15 mouse cellular contexts compared by ENCODE assay signal in the genomic region with DNA sequence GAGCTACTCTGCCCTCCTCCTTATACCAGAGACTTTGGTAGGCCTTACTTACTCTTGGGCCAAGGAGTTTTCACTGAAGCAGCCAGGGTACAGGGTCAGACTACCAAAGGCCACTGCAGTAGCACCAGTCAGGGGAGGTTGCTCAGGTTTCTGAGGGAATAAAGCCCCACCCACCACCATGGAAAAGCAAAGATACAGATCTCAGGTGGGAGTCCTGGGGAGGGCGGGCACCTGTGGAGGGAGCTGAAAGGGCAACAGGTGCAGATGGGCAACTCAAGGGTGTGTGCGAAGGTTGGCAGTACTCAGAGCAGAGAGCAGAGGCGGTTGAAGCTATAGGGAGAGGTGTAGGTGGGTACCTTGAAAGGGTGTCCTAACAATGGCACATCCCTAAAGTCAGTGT. TPM values are rescaled to one million over a fixed set of nuclear protein-coding genes. Genes with fewer than 3 reads are reported as not detected.
DNase-seq lines count a peak whose midpoint lies in the region; ATAC-seq and TF ChIP-seq lines count a peak whose summit lies in the region.
"Had no signal": no experiment of that assay in that cellular context is flagged by ENCODE, and none has a peak within 500 bp of the region (broad histone marks: within the 10 kb centered on the region; RNA-seq: fewer than 3 reads in every experiment).

No protein-coding gene starts in this region.

- H3K4me3 ChIP-seq in forebrain, embryonic 13.5 days, result no peak overlapping the region
- H3K4me3 ChIP-seq in forebrain, embryonic 12.5 days (replicated peaks), result no peak overlapping the region
- H3K4me3 ChIP-seq in kidney, embryonic 16.5 days (ENCODE audit: low read length), result no peak overlapping the region
- no peak overlapping the region for H3K4me3 ChIP-seq in thymus, adult 2 months (ENCODE audit: control insufficient read depth, insufficient read depth, low read length)
- no peak overlapping the region for H3K4me3 ChIP-seq in hindbrain, embryonic 13.5 days

- no peak for TF ChIP-seq CTCF in thymus, adult 2 months (IDR thresholded peaks at IDR 0.05; ENCODE audit: borderline replicate concordance, control insufficient read depth, extremely low read depth, insufficient read depth, low read length, poor library complexity)

- no peak for TF ChIP-seq POLR2A in thymus, adult 2 months (IDR thresholded peaks at IDR 0.05; ENCODE audit: control insufficient read depth, extremely low read depth, insufficient read depth, low read length, poor library complexity)

- no peaks in the 10 kb centered on the region for H3K27me3 ChIP-seq in forebrain, embryonic 13.5 days
- no peaks in the 10 kb centered on the region; the same call in 1 of the 2 replicates for H3K27me3 ChIP-seq in forebrain, embryonic 12.5 days
- H3K27me3 ChIP-seq in kidney, embryonic 16.5 days (ENCODE audit: insufficient read depth, low read length), result 0 out of 2 replicates have a peak, but pooled peaks cover 2% of the 10 kb centered on the region
- no peaks in the 10 kb centered on the region for H3K27me3 ChIP-seq in thymus, adult 2 months (ENCODE audit: control insufficient read depth, insufficient read depth, low read length)
- no peaks in the 10 kb centered on the region for H3K27me3 ChIP-seq in hindbrain, embryonic 13.5 days
- H3K27me3 ChIP-seq: limb, embryonic 15.5 days had no signal

- no peaks in the 10 kb centered on the region for H3K9me3 ChIP-seq in forebrain, embryonic 13.5 days (replicated peaks)
- 0 out of 2 replicates have a peak, but pooled peaks cover 5% of the 10 kb centered on the region for H3K9me3 ChIP-seq in forebrain, embryonic 12.5 days
- no peaks in the 10 kb centered on the region for H3K9me3 ChIP-seq in kidney, embryonic 16.5 days (ENCODE audit: low read length)
- H3K9me3 ChIP-seq in hindbrain, embryonic 13.5 days, result no peaks in the 10 kb centered on the region
- H3K9me3 ChIP-seq: limb, embryonic 15.5 days had no signal

- peaks cover 15% of the 10 kb centered on the region for H3K36me3 ChIP-seq in forebrain, embryonic 13.5 days (ENCODE audit: poor library complexity, severe bottlenecking)
- peaks cover 15% of the 10 kb centered on the region for H3K36me3 ChIP-seq in forebrain, embryonic 12.5 days (replicated peaks)
- H3K36me3 ChIP-seq in kidney, embryonic 16.5 days (ENCODE audit: insufficient read depth, low read length), result 0 out of 2 replicates have a peak, but pooled peaks cover 4% of the 10 kb centered on the region
- no peaks in the 10 kb centered on the region for H3K36me3 ChIP-seq in thymus, adult 2 months (ENCODE audit: control insufficient read depth, insufficient read depth, low read length)
- peaks cover 16% of the 10 kb centered on the region for H3K36me3 ChIP-seq in hindbrain, embryonic 13.5 days

- DNase-seq in kidney, postnatal 36 days, result no peak
- peak; percentile 2 for DNase-seq in thymus, postnatal 14 days
- no peak for DNase-seq in thymus, adult 2 months
- no peak for DNase-seq in left cerebral cortex, postnatal 14 days (ENCODE audit: low spot score in 2 of 2)
- DNase-seq: adrenal gland, adult 8-10 months; forebrain, postnatal 0 days; gastrocnemius, postnatal 14 days; kidney, postnatal 25 days had no signal

- WGBS in forebrain, embryonic 13.5 days, result 92% methylated on average over 3 of the region's 3 CpGs
- 88% methylated on average over 3 of the region's 3 CpGs for WGBS in forebrain, embryonic 12.5 days
- WGBS in kidney, embryonic 16.5 days, result 86% methylated on average over 3 of the region's 3 CpGs
- WGBS in thymus, adult 2 months, result 95% methylated on average over 3 of the region's 3 CpGs
- 92% methylated on average over 3 of the region's 3 CpGs for WGBS in hindbrain, embryonic 13.5 days

- no peak overlapping the region for H3K27ac ChIP-seq in forebrain, embryonic 13.5 days
- no peak overlapping the region for H3K27ac ChIP-seq in forebrain, embryonic 12.5 days
- no peak overlapping the region for H3K27ac ChIP-seq in kidney, embryonic 16.5 days (ENCODE audit: low read length)
- H3K27ac ChIP-seq in thymus, adult 2 months (ENCODE audit: control insufficient read depth, insufficient read depth, low read length), result no peak overlapping the region
- H3K27ac ChIP-seq in hindbrain, embryonic 13.5 days, result no peak overlapping the region
- H3K27ac ChIP-seq: limb, embryonic 15.5 days had no signal

- no peak for ATAC-seq in forebrain, embryonic 13.5 days
- ATAC-seq in forebrain, embryonic 12.5 days (ENCODE audit: low FRiP score), result no peak
- ATAC-seq in kidney, embryonic 16.5 days (ENCODE audit: low FRiP score, low TSS enrichment), result no peak
- ATAC-seq in hindbrain, embryonic 13.5 days (ENCODE audit: low FRiP score), result no peak
- ATAC-seq: forebrain, postnatal 0 days had no signal

- no peak overlapping the region for H3K9ac ChIP-seq in forebrain, embryonic 13.5 days
- no peak overlapping the region for H3K9ac ChIP-seq in forebrain, embryonic 12.5 days
- H3K9ac ChIP-seq in kidney, embryonic 16.5 days (replicated peaks; ENCODE audit: low read length), result no peak overlapping the region
- no peak overlapping the region for H3K9ac ChIP-seq in hindbrain, embryonic 13.5 days

- peaks cover 37% of the 10 kb centered on the region for H3K4me1 ChIP-seq in forebrain, embryonic 13.5 days
- H3K4me1 ChIP-seq in forebrain, embryonic 12.5 days, result peaks cover 30% of the 10 kb centered on the region
- peaks cover 18% of the 10 kb centered on the region for H3K4me1 ChIP-seq in kidney, embryonic 16.5 days (ENCODE audit: insufficient read depth, low read length)
- peaks cover 13% of the 10 kb centered on the region for H3K4me1 ChIP-seq in thymus, adult 2 months (replicated peaks; ENCODE audit: control insufficient read depth, insufficient read depth, low read length)
- H3K4me1 ChIP-seq in hindbrain, embryonic 13.5 days (replicated peaks), result peaks cover 43% of the 10 kb centered on the region

- intact Hi-C loops in left cerebral cortex, postnatal 14 days (cut with DNase I), result no loop called here

- peak overlapping the region; percentile 79; the same call in 1 of the 2 replicates for H3K4me2 ChIP-seq in forebrain, embryonic 13.5 days
- no peak overlapping the region for H3K4me2 ChIP-seq in forebrain, embryonic 12.5 days
- H3K4me2 ChIP-seq in kidney, embryonic 16.5 days (replicated peaks; ENCODE audit: low read depth, low read length), result peak overlapping the region; percentile 90; the same call in 1 of the 2 replicates
- H3K4me2 ChIP-seq in hindbrain, embryonic 13.5 days, result no peak overlapping the region

RNA-seq across cellular contexts. Expression of a gene that starts 1.5 kb away (rescaled TPM):
- polyA plus RNA-seq in forebrain, embryonic 13.5 days (2015; fragmentation: Nextera tagmentation; extraction: Ambion mirVana), result 176 and 192 TPM in 2 replicates
- 193 and 209 TPM in 2 replicates for polyA plus RNA-seq in forebrain, embryonic 12.5 days (2016; fragmentation: Nextera tagmentation; extraction: Ambion mirVana)
- 407 and 438 TPM in 2 replicates for polyA plus RNA-seq in kidney, embryonic 16.5 days (2015; fragmentation: Nextera tagmentation; extraction: Ambion mirVana)
- 173 and 195 TPM in 2 replicates for polyA plus RNA-seq in thymus, adult 2 months (2012; rRNA removed)
- total RNA-seq in left cerebral cortex, postnatal 14 days (2021), result 100 to 1,000 TPM in 1 of 2 experiments, 10 to 100 TPM in 1; 96.9 to 101 TPM
- 208 and 213 TPM in 2 replicates for polyA plus RNA-seq in hindbrain, embryonic 13.5 days (2015; fragmentation: Nextera tagmentation; extraction: Ambion mirVana)

RNA-seq across cellular contexts. Expression of a gene that starts 23.1 kb away (rescaled TPM):
- 62.4 and 64.2 TPM in 2 replicates for polyA plus RNA-seq in forebrain, embryonic 13.5 days (2015; fragmentation: Nextera tagmentation; extraction: Ambion mirVana)
- polyA plus RNA-seq in forebrain, embryonic 12.5 days (2016; fragmentation: Nextera tagmentation; extraction: Ambion mirVana), result 53.9 and 57.0 TPM in 2 replicates
- 54.4 and 56.0 TPM in 2 replicates for polyA plus RNA-seq in kidney, embryonic 16.5 days (2015; fragmentation: Nextera tagmentation; extraction: Ambion mirVana)
- polyA plus RNA-seq in thymus, adult 2 months (2012; rRNA removed), result 82.3 and 103 TPM in 2 replicates
- total RNA-seq in left cerebral cortex, postnatal 14 days (2021), result 100 to 1,000 TPM; 181 to 190 TPM
- 91.0 and 93.8 TPM in 2 replicates for polyA plus RNA-seq in hindbrain, embryonic 13.5 days (2015; fragmentation: Nextera tagmentation; extraction: Ambion mirVana)

RNA-seq across cellular contexts. Expression of a gene that starts 52.8 kb away (rescaled TPM):
- polyA plus RNA-seq in forebrain, embryonic 13.5 days (2015; fragmentation: Nextera tagmentation; extraction: Ambion mirVana), result 0.59 and 0.77 TPM in 2 replicates
- 0.40 and 0.45 TPM in 2 replicates for polyA plus RNA-seq in forebrain, embryonic 12.5 days (2016; fragmentation: Nextera tagmentation; extraction: Ambion mirVana)
- polyA plus RNA-seq in kidney, embryonic 16.5 days (2015; fragmentation: Nextera tagmentation; extraction: Ambion mirVana), result 2.2 and 2.6 TPM in 2 replicates
- 1.3 and 1.6 TPM in 2 replicates for polyA plus RNA-seq in thymus, adult 2 months (2012; rRNA removed)
- 10 to 100 TPM; 16.7 to 18.0 TPM for total RNA-seq in left cerebral cortex, postnatal 14 days (2021)
- polyA plus RNA-seq in hindbrain, embryonic 13.5 days (2015; fragmentation: Nextera tagmentation; extraction: Ambion mirVana), result 2.5 and 2.6 TPM in 2 replicates
- total RNA-seq: gastrocnemius, postnatal 14 days had no signal
- polyA plus RNA-seq: macrophage had no signal

RNA-seq across cellular contexts. Expression of a gene that starts 52.8 kb away (rescaled TPM):
- polyA plus RNA-seq in forebrain, embryonic 13.5 days (2015; fragmentation: Nextera tagmentation; extraction: Ambion mirVana), result 2.5 and 3.0 TPM in 2 replicates
- 1.3 and 1.6 TPM in 2 replicates for polyA plus RNA-seq in forebrain, embryonic 12.5 days (2016; fragmentation: Nextera tagmentation; extraction: Ambion mirVana)
- polyA plus RNA-seq in kidney, embryonic 16.5 days (2015; fragmentation: Nextera tagmentation; extraction: Ambion mirVana), result 0.67 and 0.76 TPM in 2 replicates
- polyA plus RNA-seq in thymus, adult 2 months (2012; rRNA removed), result 4.2 and 4.7 TPM in 2 replicates
- total RNA-seq in left cerebral cortex, postnatal 14 days (2021), result 10 to 100 TPM; 35.2 to 37.1 TPM
- 11.1 and 12.3 TPM in 2 replicates for polyA plus RNA-seq in hindbrain, embryonic 13.5 days (2015; fragmentation: Nextera tagmentation; extraction: Ambion mirVana)
- total RNA-seq: gastrocnemius, postnatal 14 days; monocyte, adult 5-6 weeks had no signal

Comparison
In these comparisons a context has a peak if more than half of its experiments do, and no peak if none do; other contexts are left out.
1. H3K4me2 ChIP-seq: peak in forebrain, embryonic 13.5 days (single experiment) and kidney, embryonic 16.5 days (single experiment); none in forebrain, embryonic 12.5 days (single experiment) and hindbrain, embryonic 13.5 days (single experiment).